Mouse (Mus musculus): ENCODE data around the gene Oma1.
A peak's percentile ranks its signal among the peaks of the same experiment; 100 is the strongest.

The Oma1 gene

GRCm38 (mm10) chr4:103357457-103357856 lies 43.8 kb downstream of the Oma1 start:
- no peak for DNase-seq (ENCODE audit: low read depth, low spot score)

- DNase-seq (ENCODE audit: low read depth, low spot score), result no peak
Measured at GRCm38 (mm10) chr4:103358941-103359448, 45.4 kb downstream of the Oma1 start.

DNA sequence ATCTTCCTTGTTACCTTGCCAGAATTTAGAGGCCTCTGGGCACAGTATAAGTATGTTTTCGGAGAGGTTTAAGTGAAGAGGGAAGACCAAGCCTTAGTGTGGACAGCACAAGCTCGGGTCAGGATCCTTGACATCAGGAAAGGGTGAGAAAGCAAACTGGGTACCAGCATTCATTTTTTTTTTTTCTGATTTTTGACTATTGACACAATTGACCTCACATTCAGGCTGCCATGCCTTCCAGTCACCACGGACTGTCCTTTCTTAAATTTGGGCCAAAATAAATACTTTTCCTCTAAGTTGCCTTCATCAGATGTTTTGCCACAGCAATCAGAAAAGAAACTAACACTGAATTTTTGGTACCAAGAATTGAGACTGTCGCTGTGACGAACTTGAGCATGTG lies 68.6 kb downstream of the Oma1 start:
- no peak for DNase-seq (ENCODE audit: low read depth, low spot score)

- no peak for DNase-seq (ENCODE audit: low read depth, low spot score)
Measured at GRCm38 (mm10) chr4:103385031-103385430, 71.4 kb downstream of the Oma1 start.

DNA sequence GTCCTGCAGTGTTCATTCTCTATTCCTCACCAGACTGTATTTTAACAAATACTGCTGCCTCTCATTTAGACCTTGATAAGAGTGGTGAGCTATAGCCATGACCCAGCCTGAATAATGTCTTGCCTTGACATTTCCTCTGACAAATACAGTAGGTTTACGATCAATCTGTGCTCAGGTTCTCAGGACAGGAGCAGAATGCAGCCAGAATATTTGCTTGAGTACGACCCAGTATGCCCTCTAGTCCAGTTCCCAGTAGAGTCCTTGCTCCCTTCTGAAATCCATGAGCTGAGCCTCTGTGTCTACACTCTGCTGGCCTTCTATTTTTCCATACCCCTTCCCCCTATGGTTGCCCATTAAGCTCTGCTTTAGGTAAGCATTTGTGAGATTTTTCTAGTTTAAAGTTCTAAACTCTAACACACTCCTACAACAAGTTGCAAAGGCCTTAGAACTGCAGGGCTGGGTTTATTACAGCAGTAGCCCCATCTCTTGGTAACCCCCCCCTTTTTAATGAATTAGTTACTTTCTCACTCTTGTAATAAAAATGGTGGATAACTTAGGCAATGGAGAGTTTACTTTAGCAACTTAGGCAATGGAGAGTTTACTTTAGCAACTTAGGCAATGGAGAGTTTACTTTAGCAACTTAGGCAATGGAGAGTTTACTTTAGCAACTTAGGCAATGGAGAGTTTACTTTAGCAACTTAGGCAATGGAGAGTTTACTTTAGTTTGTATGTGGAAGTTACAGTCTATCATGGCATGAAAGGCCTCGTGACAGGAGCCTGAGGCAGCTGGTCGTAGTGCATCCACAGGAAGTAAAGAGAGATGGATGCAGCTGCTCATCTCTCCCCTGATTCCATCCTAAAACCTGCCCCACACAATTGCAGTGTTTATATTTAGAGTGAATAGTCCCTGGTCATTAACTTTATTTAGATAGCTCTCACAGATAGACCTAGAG lies 72.5 kb downstream of the Oma1 start:
- no peak for DNase-seq (ENCODE audit: low read depth, low spot score)

DNA sequence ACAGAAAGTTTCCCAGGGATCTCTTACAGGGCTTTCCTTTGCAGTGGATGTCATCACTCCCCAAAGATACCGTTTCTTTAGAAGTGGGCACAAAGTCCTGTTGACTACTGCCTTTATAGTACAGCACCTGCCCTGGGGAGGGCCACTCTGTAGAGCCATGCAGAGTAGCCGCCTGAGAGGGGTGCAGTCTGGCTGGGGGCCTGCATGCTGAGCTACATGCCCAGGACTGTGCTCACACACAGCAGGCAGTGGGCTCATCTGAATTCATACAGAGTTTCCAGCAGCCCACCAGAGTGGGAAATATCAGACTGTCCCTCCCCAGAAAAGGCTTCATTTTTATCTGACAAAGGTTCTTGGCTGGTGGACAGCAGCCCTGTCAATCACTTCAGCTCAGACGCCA lies 73.7 kb downstream of the Oma1 start:
- DNase-seq (ENCODE audit: low read depth, low spot score), result no peak

- no peak for DNase-seq (ENCODE audit: low read depth, low spot score)
Measured at GRCm38 (mm10) chr4:103388530-103389178, 75.0 kb downstream of the Oma1 start.

GRCm38 (mm10) chr4:103389583-103389982 lies 76.0 kb downstream of the Oma1 start:
- no peak for DNase-seq (ENCODE audit: low read depth, low spot score)

GRCm38 (mm10) chr4:103390499-103390898 lies 76.9 kb downstream of the Oma1 start:
- DNase-seq (ENCODE audit: low read depth, low spot score), result no peak

DNA sequence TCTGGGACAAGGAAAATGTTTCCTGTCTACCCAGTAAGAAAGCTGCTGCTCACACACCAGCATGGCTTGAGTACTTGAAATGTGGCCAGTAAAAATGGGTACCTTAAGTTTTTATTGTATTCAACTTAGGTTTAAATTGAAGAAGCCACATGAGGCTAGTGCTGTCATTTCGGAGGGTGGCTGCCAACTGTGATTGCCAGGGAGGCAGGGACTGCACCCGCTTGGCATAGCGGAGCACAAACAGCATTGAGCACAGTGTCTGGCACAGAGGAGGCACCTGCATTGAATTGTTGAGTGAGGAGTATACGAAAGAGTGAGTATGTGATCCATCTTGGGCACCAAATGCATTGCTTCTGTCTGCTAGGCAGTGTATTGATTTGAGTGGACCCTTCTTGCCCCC lies 81.5 kb downstream of the Oma1 start:
- DNase-seq (ENCODE audit: low read depth, low spot score), result no peak

GRCm38 (mm10) chr4:103395905-103396304 lies 82.3 kb downstream of the Oma1 start:
- no peak for DNase-seq (ENCODE audit: low read depth, low spot score)

GRCm38 (mm10) chr4:103396876-103397275 lies 83.3 kb downstream of the Oma1 start:
- DNase-seq (ENCODE audit: low read depth, low spot score), result no peak

GRCm38 (mm10) chr4:103402581-103402980 lies 89.0 kb downstream of the Oma1 start:
- peak; percentile 5 for DNase-seq (ENCODE audit: low read depth, low spot score)

DNA sequence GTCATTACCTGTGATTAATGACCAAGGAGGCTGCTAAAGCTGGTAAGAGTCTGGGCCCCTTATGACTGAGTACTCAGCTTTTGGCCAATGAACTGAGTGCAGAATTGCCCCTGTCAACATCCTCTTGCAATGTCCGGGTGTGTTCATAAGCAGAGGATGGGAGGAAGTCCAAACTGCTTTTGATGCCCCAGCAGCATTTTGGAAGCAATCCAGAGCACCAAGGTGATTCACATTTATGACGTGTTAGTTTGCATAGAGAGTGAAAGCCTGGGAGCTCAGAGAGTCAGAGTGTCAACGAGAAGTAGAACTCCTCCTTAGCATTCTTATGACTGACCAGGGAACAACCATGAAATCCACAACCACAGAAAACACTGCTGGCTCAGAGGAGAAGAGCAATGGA lies 91.7 kb downstream of the Oma1 start:
- DNase-seq (ENCODE audit: low read depth, low spot score), result no peak

- DNase-seq (ENCODE audit: low read depth, low spot score), result no peak
Measured at GRCm38 (mm10) chr4:103410217-103410799, 96.7 kb downstream of the Oma1 start.
